Mouse (Mus musculus) hindbrain, embryonic 11.5 days (tissue): ENCODE measurements around the gene Nkain4. TPM values are rescaled to one million over a fixed set of nuclear protein-coding genes. Genes with fewer than 3 reads are reported as not detected.
A peak's percentile ranks its signal among the peaks of the same experiment; 100 is the strongest.

Experiments
- ATAC-seq: fragments of 200-750 bp; cut with Nextera tagmentation; 2 replicates; pipeline ENCODE4 v1.8.0; 2017; ENCODE audit warnings: mild to moderate bottlenecking, moderate TSS enrichment, moderate library complexity; ENCODE audit not compliant: low FRiP score
- DNase-seq: peaks from one replicate; pipeline ENCODE4 v3.0.0-alpha.2; 2015; ENCODE audit warnings: low spot score
- H3K27ac ChIP-seq: fragments of 300-500 bp; sonication (generic); 2 replicates; pipeline ENCODE4 v1.5.1; 2014; ENCODE audit warnings: mild to moderate bottlenecking, low read depth, low read length
- H3K27me3 ChIP-seq: fragments of 300-500 bp; sonication (generic); 2 replicates; pipeline ENCODE4 v1.6.1; 2014; ENCODE audit warnings: mild to moderate bottlenecking, low read length, moderate library complexity, mixed read lengths; ENCODE audit not compliant: control insufficient read depth, insufficient read depth
- H3K36me3 ChIP-seq: fragments of 300-500 bp; sonication (generic); 2 replicates; pipeline ENCODE4 v1.6.1; 2014; ENCODE audit warnings: mild to moderate bottlenecking, low read length, moderate library complexity, mixed read lengths; ENCODE audit not compliant: control insufficient read depth, insufficient read depth
- H3K4me1 ChIP-seq: fragments of 300-500 bp; sonication (generic); replicated peaks from 2 replicates; pipeline ENCODE4 v1.6.1; 2014; ENCODE audit warnings: low read length, mixed read lengths; ENCODE audit not compliant: control insufficient read depth, insufficient read depth
- H3K4me2 ChIP-seq: fragments of 300-500 bp; sonication (generic); replicated peaks from 2 replicates; pipeline ENCODE4 v1.6.1; 2014; ENCODE audit warnings: mild to moderate bottlenecking, low read depth, low read length
- H3K4me3 ChIP-seq: fragments of 300-500 bp; sonication (generic); 2 replicates; pipeline ENCODE4 v1.5.1; 2014; ENCODE audit warnings: low read depth, low read length
- H3K9ac ChIP-seq: fragments of 300-500 bp; sonication (generic); 2 replicates; pipeline ENCODE4 v1.6.1; 2014; ENCODE audit warnings: low read depth, low read length
- H3K9me3 ChIP-seq: fragments of 300-500 bp; sonication (generic); 2 replicates; pipeline ENCODE4 v1.6.1; 2016; ENCODE audit warnings: low read length; ENCODE audit not compliant: control insufficient read depth
- WGBS: fragments of 180-500 bp; shearing (Covaris S2); extraction: QIAGEN DNeasy Blood & Tissue Kit; methylation state at CpG from one replicate; pipeline ENCODE4 v1.1.7; 2014; 5-methylcytosine and 5-hydroxymethylcytosine counted together
- polyA plus RNA-seq: library from polyadenylated mRNA; unstranded; fragments of >200 nt; fragmentation: Nextera tagmentation; extraction: Ambion mirVana; gene quantifications from 2 replicates; pipeline ENCODE4 v1.2.1, GENCODE M21; 2014

Gene Nkain4
- polyA plus RNA-seq, 1 experiment from 2014 or later: 80.5 TPM

GRCm38 (mm10) chr2:180987432-180988030, 33.0 kb upstream of the Nkain4 start:
- H3K9me3 ChIP-seq: no peaks in the 10 kb centered on the region
- WGBS: 53% methylated on average over 5 of the region's 5 CpGs
- no peak overlapping the region for H3K9ac ChIP-seq
- no peaks in the 10 kb centered on the region for H3K27me3 ChIP-seq
- peak overlapping the region; percentile 45 for H3K27ac ChIP-seq
- ATAC-seq (peak; percentile 74; the same call in 1 of the 2 replicates), DNase-seq (peak; percentile 19)
- H3K4me1 ChIP-seq: peaks cover 4% of the 10 kb centered on the region
- H3K4me3 ChIP-seq: no peak overlapping the region
- no peaks in the 10 kb centered on the region for H3K36me3 ChIP-seq
- no peak overlapping the region for H3K4me2 ChIP-seq

- Histone ChIP-seq H3K9me3 (no peaks in the 10 kb centered on the region), H3K36me3 (0 out of 2 replicates have a peak, but pooled peaks cover 2% of the 10 kb centered on the region), H3K4me3 (no peak overlapping the region), H3K9ac (no peak overlapping the region), H3K27me3 (no peaks in the 10 kb centered on the region), H3K4me1 (peaks cover 4% of the 10 kb centered on the region), H3K4me2 (no peak overlapping the region), H3K27ac (no peak overlapping the region)
- 71% methylated on average over 1 of the region's 1 CpGs for WGBS
- ATAC-seq (no peak), DNase-seq (no peak)
Observed at GRCm38 (mm10) chr2:180987001-180987400, 32.5 kb upstream of the Nkain4 start.

- no peak within 1 kb of the TSS; the same call in 1 of the 2 replicates for H3K27ac ChIP-seq
- DNase-seq (no peak), ATAC-seq (no peak)
- H3K4me1 ChIP-seq: peaks cover 4% of the 10 kb centered on the region
- H3K36me3 ChIP-seq: 0 out of 2 replicates have a peak, but pooled peaks cover 4% of the 10 kb centered on the region
- H3K9me3 ChIP-seq: no peaks in the 10 kb centered on the region
- no peak within 1 kb of the TSS for H3K4me3 ChIP-seq
- H3K4me2 ChIP-seq: no peak within 1 kb of the TSS
- 46% methylated on average over 2 of the region's 2 CpGs for WGBS
- no peak within 1 kb of the TSS for H3K9ac ChIP-seq
- H3K27me3 ChIP-seq: no peaks in the 10 kb centered on the region
Observed at GRCm38 (mm10) chr2:180986449-180986848, 31.9 kb upstream of the Nkain4 start, which contains the start of gene Col20a1. Col20a1 (plus strand) TSS chr2:180986535.

GRCm38 (mm10) chr2:180985635-180986034, 31.1 kb upstream of the Nkain4 start:
- Histone ChIP-seq H3K4me3 (no peak overlapping the region), H3K9me3 (no peaks in the 10 kb centered on the region), H3K27me3 (no peaks in the 10 kb centered on the region), H3K4me2 (no peak overlapping the region), H3K4me1 (peaks cover 4% of the 10 kb centered on the region), H3K9ac (no peak overlapping the region), H3K27ac (no peak overlapping the region), H3K36me3 (peaks cover 4% of the 10 kb centered on the region; the same call in 1 of the 2 replicates)
- 89% methylated on average over 2 of the region's 2 CpGs for WGBS
- DNase-seq (no peak), ATAC-seq (no peak)

- WGBS: 91% methylated on average over 6 of the region's 6 CpGs
- DNase-seq (no peak), ATAC-seq (no peak)
- Histone ChIP-seq H3K9ac (no peak overlapping the region), H3K4me1 (no peaks in the 10 kb centered on the region), H3K36me3 (peaks cover 18% of the 10 kb centered on the region), H3K4me3 (no peak overlapping the region), H3K27ac (no peak overlapping the region), H3K4me2 (no peak overlapping the region), H3K27me3 (no peaks in the 10 kb centered on the region), H3K9me3 (no peaks in the 10 kb centered on the region)
Observed at GRCm38 (mm10) chr2:180981133-180981532, 26.6 kb upstream of the Nkain4 start.

GRCm38 (mm10) chr2:180967010-180967763, 12.7 kb upstream of the Nkain4 start, which contains the start of gene Arfgap1:
Arfgap1 (plus strand) TSS chr2:180967225.
- no peaks in the 10 kb centered on the region for H3K27me3 ChIP-seq
- H3K4me2 ChIP-seq: peak within 1 kb of the TSS; percentile 95
- H3K9me3 ChIP-seq: no peaks in the 10 kb centered on the region
- peak; percentile 89 for DNase-seq
- peaks cover 5% of the 10 kb centered on the region for H3K36me3 ChIP-seq
- peak within 1 kb of the TSS; percentile 92 for H3K9ac ChIP-seq
- H3K27ac ChIP-seq: peak within 1 kb of the TSS; percentile 83
- peak; percentile 84 for ATAC-seq
- H3K4me1 ChIP-seq: peaks cover 7% of the 10 kb centered on the region; the same call in 1 of the 2 replicates
- WGBS: under 1% methylated on average over 53 of the region's 57 CpGs
- H3K4me3 ChIP-seq: peak within 1 kb of the TSS; percentile 92

GRCm38 (mm10) chr2:180966092-180966882, 11.8 kb upstream of the Nkain4 start:
- Histone ChIP-seq H3K27me3 (no peaks in the 10 kb centered on the region), H3K4me2 (peak overlapping the region; percentile 95), H3K27ac (peak overlapping the region; percentile 83), H3K9ac (peak overlapping the region; percentile 92), H3K4me1 (peaks cover 7% of the 10 kb centered on the region; the same call in 1 of the 2 replicates), H3K36me3 (0 out of 2 replicates have a peak, but pooled peaks cover 2% of the 10 kb centered on the region), H3K4me3 (peak overlapping the region; percentile 92), H3K9me3 (no peaks in the 10 kb centered on the region)
- no peak for DNase-seq
- no peak for ATAC-seq
- WGBS: 16% methylated on average over 14 of the region's 14 CpGs

- Histone ChIP-seq H3K9me3 (no peaks in the 10 kb centered on the region), H3K4me1 (peaks cover 7% of the 10 kb centered on the region; the same call in 1 of the 2 replicates), H3K4me2 (no peak overlapping the region), H3K27me3 (no peaks in the 10 kb centered on the region), H3K4me3 (no peak overlapping the region), H3K27ac (no peak overlapping the region), H3K36me3 (no peaks in the 10 kb centered on the region), H3K9ac (no peak overlapping the region; the same call in 1 of the 2 replicates)
- 7% methylated on average over 5 of the region's 5 CpGs for WGBS
- peak; percentile 88 for DNase-seq
- peak; percentile 18; the same call in 1 of the 2 replicates for ATAC-seq
Observed at GRCm38 (mm10) chr2:180963956-180964355, 9.5 kb upstream of the Nkain4 start.
